Comparison of ENCODE assay signal across 19 mouse cellular contexts in genomic region chr12:30698256-30698655, GRCm38 (mm10).
A peak's percentile ranks its signal among the peaks of the same experiment; 100 is the strongest.
DNase-seq lines count a peak whose midpoint lies in the region; ATAC-seq lines count a peak whose summit lies in the region.
"Had no signal": no experiment of that assay in that cellular context is flagged by ENCODE, and none has a peak within 500 bp of the region (broad histone marks: within the 10 kb centered on the region; RNA-seq: fewer than 3 reads in every experiment).

No protein-coding gene starts in this region.

- no peaks in the 10 kb centered on the region for H3K4me1 ChIP-seq in forebrain, embryonic 16.5 days (replicated peaks; ENCODE audit: control insufficient read depth, insufficient read depth, low read length)
- H3K4me1 ChIP-seq in forebrain, embryonic 11.5 days (replicated peaks; ENCODE audit: control insufficient read depth, insufficient read depth, low read length) = no peaks in the 10 kb centered on the region
- H3K4me1 ChIP-seq: forebrain, embryonic 12.5 days; hindbrain, embryonic 15.5 days had no signal

- H3K9me3 ChIP-seq in forebrain, embryonic 16.5 days (ENCODE audit: control insufficient read depth, low read length) = no peaks in the 10 kb centered on the region
- no peaks in the 10 kb centered on the region for H3K9me3 ChIP-seq in forebrain, embryonic 11.5 days (ENCODE audit: control insufficient read depth, low read length)
- H3K9me3 ChIP-seq: embryonic facial prominence, embryonic 12.5 days; forebrain, embryonic 12.5 days; hindbrain, embryonic 15.5 days had no signal

- intact Hi-C loops in left cerebral cortex, postnatal 14 days (cut with DNase I) = loop anchor here (5.0 kb wide), 1 partner anchor 81 kb away; no protein-coding TSS in a partner anchor
- intact Hi-C loops in gastrocnemius, postnatal 36 days (cut with DNase I) = no loop called here

- no peak overlapping the region for H3K4me2 ChIP-seq in forebrain, embryonic 16.5 days (ENCODE audit: low read length)
- no peak overlapping the region for H3K4me2 ChIP-seq in forebrain, embryonic 11.5 days (ENCODE audit: low read depth, low read length, severe bottlenecking)
- H3K4me2 ChIP-seq: embryonic facial prominence, embryonic 12.5 days; forebrain, embryonic 12.5 days; hindbrain, embryonic 15.5 days; liver, embryonic 11.5 days; midbrain, embryonic 11.5 days had no signal

- H3K27ac ChIP-seq in forebrain, embryonic 16.5 days (ENCODE audit: low read length) = no peak overlapping the region
- no peak overlapping the region for H3K27ac ChIP-seq in forebrain, embryonic 11.5 days (ENCODE audit: low read depth, low read length)
- H3K27ac ChIP-seq: embryonic facial prominence, embryonic 12.5 days; forebrain, embryonic 12.5 days; hindbrain, embryonic 15.5 days; stomach, postnatal 0 days had no signal

- H3K27me3 ChIP-seq in forebrain, embryonic 16.5 days (replicated peaks; ENCODE audit: control insufficient read depth, insufficient read depth, low read length) = no peaks in the 10 kb centered on the region
- H3K27me3 ChIP-seq in forebrain, embryonic 11.5 days (ENCODE audit: control insufficient read depth, insufficient read depth, low read length) = no peaks in the 10 kb centered on the region
- H3K27me3 ChIP-seq: embryonic facial prominence, embryonic 12.5 days; forebrain, embryonic 12.5 days; hindbrain, embryonic 15.5 days had no signal

- no peak overlapping the region for H3K4me3 ChIP-seq in forebrain, embryonic 16.5 days (replicated peaks; ENCODE audit: low read length)
- no peak overlapping the region for H3K4me3 ChIP-seq in forebrain, embryonic 11.5 days (ENCODE audit: low read depth, low read length)
- H3K4me3 ChIP-seq: embryonic facial prominence, embryonic 12.5 days; forebrain, embryonic 12.5 days; hindbrain, embryonic 15.5 days had no signal

- no peak for DNase-seq in forebrain, embryonic 11.5 days (ENCODE audit: low spot score)
- DNase-seq in brain, adult 2 months (ENCODE audit: low read depth, low spot score) = peak; percentile 87
- DNase-seq in frontal cortex, postnatal 36 days (ENCODE audit: low spot score in 2 of 2) = peak; percentile 59 to 79
- peak; percentile 62 to 68 for DNase-seq in left cerebral cortex, postnatal 14 days (ENCODE audit: low spot score in 2 of 2)
- no peak for DNase-seq in gastrocnemius, postnatal 36 days
- no peak for DNase-seq in gastrocnemius, adult 18-20 months (ENCODE audit: low spot score)
- DNase-seq: cerebellum, postnatal 14 days; heart, adult 18-20 months; heart, postnatal 10 days; kidney, adult 18-20 months; thymus, postnatal 4 days had no signal

- WGBS in forebrain, embryonic 16.5 days = 72% methylated on average over 6 of the region's 6 CpGs
- 84% methylated on average over 6 of the region's 6 CpGs for WGBS in forebrain, embryonic 11.5 days

- ATAC-seq in forebrain, embryonic 16.5 days = peak; percentile 76
- ATAC-seq in forebrain, embryonic 11.5 days (replicated peaks; ENCODE audit: low FRiP score) = no peak
- no peak for ATAC-seq in megakaryocyte progenitor cell, adult 5-6 weeks (replicated peaks; ENCODE audit: poor library complexity)

- H3K36me3 ChIP-seq in forebrain, embryonic 16.5 days (ENCODE audit: control insufficient read depth, insufficient read depth) = no peaks in the 10 kb centered on the region
- H3K36me3 ChIP-seq in forebrain, embryonic 11.5 days (ENCODE audit: control insufficient read depth, insufficient read depth, low read length) = no peaks in the 10 kb centered on the region
- H3K36me3 ChIP-seq: embryonic facial prominence, embryonic 12.5 days; forebrain, embryonic 12.5 days; hindbrain, embryonic 15.5 days had no signal

- no peak overlapping the region for H3K9ac ChIP-seq in forebrain, embryonic 16.5 days (replicated peaks; ENCODE audit: low read depth, low read length)
- H3K9ac ChIP-seq in forebrain, embryonic 11.5 days (ENCODE audit: low read length) = no peak overlapping the region
- H3K9ac ChIP-seq: embryonic facial prominence, embryonic 12.5 days; forebrain, embryonic 12.5 days; hindbrain, embryonic 15.5 days had no signal

Comparison
In these comparisons a context has a peak if more than half of its experiments do, and no peak if none do; other contexts are left out.
1. DNase-seq: peak in brain, adult 2 months (single experiment), frontal cortex, postnatal 36 days (2 of 2) and left cerebral cortex, postnatal 14 days (2 of 2); none in forebrain, embryonic 11.5 days (single experiment), gastrocnemius, postnatal 36 days (0 of 2) and gastrocnemius, adult 18-20 months (single experiment).